Mouse (Mus musculus) megakaryocyte-erythroid progenitor cell, adult 5-6 weeks (primary cell): ENCODE measurements at regions not wholly inside any gene's neighbourhood (a gene's known extent, or its start where the extent isn't known, plus 50 kb on each side); places are given as distances from the start of the nearest gene placed in this dataset.

Source experiments
- ATAC-seq: replicated peaks from 2 replicates; pipeline ENCODE4 v1.8.0; 2016; ENCODE audit warnings: mild to moderate bottlenecking, inconsistent platforms; ENCODE audit not compliant: severe bottlenecking, poor library complexity, low FRiP score, low TSS enrichment

- no peak for ATAC-seq
These were observed 98.7 kb downstream of the Sox9 start for GRCm38 (mm10) chr11:112880736-112881135.

- no peak for ATAC-seq
These were observed 103.4 kb downstream of the Sox9 start for GRCm38 (mm10) chr11:112885336-112885940.

GRCm38 (mm10) chr11:112886139-112886538, 104.1 kb downstream of the Sox9 start:
- no peak for ATAC-seq

GRCm38 (mm10) chr11:112889760-112890159, 107.7 kb downstream of the Sox9 start:
- ATAC-seq = no peak

- no peak for ATAC-seq
These were observed 115.6 kb downstream of the Sox9 start for GRCm38 (mm10) chr11:112897597-112897996.

GRCm38 (mm10) chr11:112902618-112903017, 120.6 kb downstream of the Sox9 start:
- no peak for ATAC-seq

GRCm38 (mm10) chr11:112910309-112910708, 128.3 kb downstream of the Sox9 start:
- ATAC-seq = no peak

- no peak for ATAC-seq
These were observed 130.9 kb downstream of the Sox9 start for GRCm38 (mm10) chr11:112912875-112913274.

GRCm38 (mm10) chr11:112916923-112917322, 134.9 kb downstream of the Sox9 start:
- ATAC-seq = no peak

- no peak for ATAC-seq
These were observed 138.1 kb downstream of the Sox9 start for GRCm38 (mm10) chr11:112920131-112920530.

- no peak for ATAC-seq
These were observed 142.6 kb downstream of the Sox9 start for GRCm38 (mm10) chr11:112924577-112924976.

- no peak for ATAC-seq
These were observed 143.1 kb downstream of the Sox9 start for GRCm38 (mm10) chr11:112925140-112925539.

GRCm38 (mm10) chr11:112926330-112927025, 144.5 kb downstream of the Sox9 start:
- no peak for ATAC-seq

- ATAC-seq = no peak
These were observed 148.3 kb downstream of the Sox9 start for GRCm38 (mm10) chr11:112930186-112930808.

- no peak for ATAC-seq
These were observed 156.0 kb downstream of the Sox9 start for GRCm38 (mm10) chr11:112938035-112938434.

- ATAC-seq = no peak
These were observed 169.4 kb downstream of the Sox9 start for GRCm38 (mm10) chr11:112951421-112951820.

- no peak for ATAC-seq
These were observed 170.3 kb downstream of the Sox9 start for GRCm38 (mm10) chr11:112952356-112952755.

- no peak for ATAC-seq
These were observed 171.5 kb downstream of the Sox9 start for GRCm38 (mm10) chr11:112953491-112953890.

- no peak for ATAC-seq
These were observed 174.9 kb downstream of the Sox9 start for GRCm38 (mm10) chr11:112956748-112957440.

GRCm38 (mm10) chr11:112959609-112960008, 177.6 kb downstream of the Sox9 start:
- ATAC-seq = no peak
